Mouse (Mus musculus) stomach, embryonic 15.5 days (tissue): ENCODE results near the gene Kcnt2. TPM values are rescaled to one million over a fixed set of nuclear protein-coding genes. Genes with fewer than 3 reads are reported as not detected.

ENCODE experiments used
- ATAC-seq: fragments of 200-750 bp; cut with Nextera tagmentation; 2 replicates; pipeline ENCODE4 v1.8.0; 2017; ENCODE audit warnings: low read depth, moderate number of reproducible peaks, moderate TSS enrichment; ENCODE audit not compliant: insufficient read depth, low FRiP score
- H3K27ac ChIP-seq: fragments of 300-500 bp; sonication (generic); 2 replicates; pipeline ENCODE4 v1.5.1; 2015; ENCODE audit warnings: mild to moderate bottlenecking, inconsistent platforms
- H3K27me3 ChIP-seq: fragments of 300-500 bp; sonication (generic); replicated peaks from 2 replicates; pipeline ENCODE4 v1.6.1; 2015; ENCODE audit warnings: inconsistent platforms
- H3K36me3 ChIP-seq: fragments of 300-500 bp; sonication (generic); 2 replicates; pipeline ENCODE4 v1.6.1; 2015; ENCODE audit warnings: inconsistent platforms
- H3K4me1 ChIP-seq: fragments of 300-500 bp; sonication (generic); 2 replicates; pipeline ENCODE4 v1.6.1; 2015; ENCODE audit warnings: inconsistent platforms
- H3K4me2 ChIP-seq: fragments of 300-500 bp; sonication (generic); 2 replicates; pipeline ENCODE4 v1.6.1; 2015; ENCODE audit warnings: mild to moderate bottlenecking, inconsistent platforms
- H3K4me3 ChIP-seq: fragments of 300-500 bp; sonication (generic); replicated peaks from 2 replicates; pipeline ENCODE4 v1.5.1; 2015; ENCODE audit warnings: inconsistent platforms
- H3K9ac ChIP-seq: fragments of 300-500 bp; sonication (generic); 2 replicates; pipeline ENCODE4 v1.6.1; 2015; ENCODE audit warnings: inconsistent platforms
- H3K9me3 ChIP-seq: fragments of 300-500 bp; sonication (generic); 2 replicates; pipeline ENCODE4 v1.6.1; 2016; ENCODE audit warnings: inconsistent platforms
- WGBS: fragments of 180-500 bp; shearing (Covaris S2); methylation state at CpG from one replicate; pipeline ENCODE4 v1.1.7; 2015; 5-methylcytosine and 5-hydroxymethylcytosine counted together
- polyA plus RNA-seq: library from polyadenylated mRNA; unstranded; fragments of >200 nt; fragmentation: Nextera tagmentation; extraction: Ambion mirVana; gene quantifications from 2 replicates; pipeline ENCODE4 v1.2.1, GENCODE M21; 2015

Kcnt2 gene
- polyA plus RNA-seq, 1 experiment from 2014 or later: 3.5 TPM

DNA sequence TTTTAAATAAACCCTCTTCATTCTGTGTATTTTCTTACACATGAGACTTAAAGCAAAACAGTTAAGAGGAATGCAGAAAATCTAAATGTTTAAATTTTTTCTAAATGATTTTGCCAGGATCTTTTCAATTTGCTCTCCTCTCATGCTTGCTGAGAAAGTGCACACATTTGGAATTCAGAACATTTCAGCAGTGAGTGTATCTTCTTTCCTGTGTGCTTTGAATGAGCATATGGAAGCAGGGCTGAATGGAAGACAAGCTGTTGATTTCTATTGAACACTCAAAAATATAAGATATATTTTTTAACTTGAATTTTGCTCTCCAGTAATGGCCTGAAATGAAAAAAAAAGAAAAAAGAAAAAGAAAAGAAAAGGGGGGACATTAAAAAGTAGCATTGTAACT, 49.5 kb downstream of the Kcnt2 start:
- Histone ChIP-seq H3K9ac (no peak overlapping the region), H3K36me3 (no peaks in the 10 kb centered on the region), H3K9me3 (no peaks in the 10 kb centered on the region), H3K27me3 (no peaks in the 10 kb centered on the region), H3K4me3 (no peak overlapping the region), H3K27ac (no peak overlapping the region), H3K4me1 (no peaks in the 10 kb centered on the region), H3K4me2 (no peak overlapping the region)
- ATAC-seq: no peak

DNA sequence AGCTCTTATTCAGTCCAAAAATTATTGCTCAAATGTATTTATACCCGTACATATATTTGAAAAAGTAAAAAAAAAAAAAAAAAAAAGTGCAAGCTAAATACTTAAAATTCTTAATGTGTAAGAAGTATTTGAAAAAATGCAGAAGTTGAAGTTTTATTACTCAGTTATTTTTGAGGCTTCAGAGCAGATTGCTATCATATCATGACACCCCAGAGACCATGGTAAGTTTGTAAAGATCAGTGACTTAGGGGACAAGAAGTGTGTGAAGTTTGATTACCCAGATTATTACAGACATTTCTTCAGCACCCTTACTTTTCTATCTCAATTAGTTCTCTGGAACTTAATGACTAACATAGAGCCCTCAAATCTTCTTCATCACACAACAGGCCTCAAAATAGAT, 58.3 kb downstream of the Kcnt2 start:
- no peak overlapping the region for H3K9ac ChIP-seq
- H3K27me3 ChIP-seq: no peaks in the 10 kb centered on the region
- no peak for ATAC-seq
- H3K27ac ChIP-seq: no peak overlapping the region
- no peak overlapping the region for H3K4me3 ChIP-seq
- no peaks in the 10 kb centered on the region for H3K9me3 ChIP-seq
- H3K36me3 ChIP-seq: no peaks in the 10 kb centered on the region
- no peaks in the 10 kb centered on the region for H3K4me1 ChIP-seq
- 81% methylated on average over 1 of the region's 1 CpGs for WGBS
- H3K4me2 ChIP-seq: no peak overlapping the region

DNA sequence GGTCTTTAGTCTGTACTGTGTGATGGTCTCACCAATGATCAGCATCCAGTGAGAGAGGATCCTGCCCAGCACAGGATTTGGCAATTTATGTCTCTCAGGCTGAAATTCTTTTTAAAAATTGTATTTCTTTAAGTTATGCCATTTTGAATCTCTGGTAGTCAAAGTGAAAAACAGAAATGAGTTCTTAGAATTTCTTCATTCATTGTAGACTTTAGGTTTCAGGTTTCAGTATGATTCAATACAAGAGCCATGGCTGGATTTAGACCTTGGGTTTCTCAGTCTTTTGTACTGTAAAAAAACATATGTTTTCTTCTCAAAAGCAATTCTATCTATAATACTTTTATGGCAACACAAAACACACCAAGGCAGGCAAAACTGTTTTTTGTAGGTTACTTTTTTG, 59.4 kb downstream of the Kcnt2 start:
- Histone ChIP-seq H3K9ac (no peak overlapping the region), H3K4me1 (no peaks in the 10 kb centered on the region), H3K4me2 (no peak overlapping the region), H3K4me3 (no peak overlapping the region), H3K9me3 (no peaks in the 10 kb centered on the region), H3K27ac (no peak overlapping the region), H3K36me3 (no peaks in the 10 kb centered on the region), H3K27me3 (no peaks in the 10 kb centered on the region)
- ATAC-seq: no peak

DNA sequence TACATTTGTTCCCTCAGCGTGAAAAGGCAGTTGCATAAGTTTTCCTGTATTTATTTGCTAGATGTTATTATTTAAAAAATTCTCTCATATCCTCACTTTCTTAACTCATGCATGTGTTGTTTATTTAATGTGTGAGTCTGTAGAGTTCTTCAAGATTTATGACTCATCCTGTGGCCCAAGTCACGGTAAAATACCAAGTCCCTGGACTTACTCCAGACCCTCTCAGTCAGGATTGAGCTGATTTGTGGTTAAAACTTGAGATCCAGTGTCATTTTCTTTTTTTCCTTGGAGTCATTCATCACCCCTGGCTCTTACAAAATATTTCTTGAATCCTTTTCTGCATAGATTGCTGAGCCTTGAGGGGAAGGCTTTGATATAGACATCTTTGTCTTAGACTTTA, 60.4 kb downstream of the Kcnt2 start:
- H3K4me2 ChIP-seq: no peak overlapping the region
- no peak overlapping the region for H3K4me3 ChIP-seq
- H3K27me3 ChIP-seq: no peaks in the 10 kb centered on the region
- H3K4me1 ChIP-seq: no peaks in the 10 kb centered on the region
- no peaks in the 10 kb centered on the region for H3K9me3 ChIP-seq
- H3K36me3 ChIP-seq: no peaks in the 10 kb centered on the region
- WGBS: 41% methylated on average over 2 of the region's 2 CpGs
- H3K27ac ChIP-seq: no peak overlapping the region
- no peak overlapping the region for H3K9ac ChIP-seq
- no peak for ATAC-seq

DNA sequence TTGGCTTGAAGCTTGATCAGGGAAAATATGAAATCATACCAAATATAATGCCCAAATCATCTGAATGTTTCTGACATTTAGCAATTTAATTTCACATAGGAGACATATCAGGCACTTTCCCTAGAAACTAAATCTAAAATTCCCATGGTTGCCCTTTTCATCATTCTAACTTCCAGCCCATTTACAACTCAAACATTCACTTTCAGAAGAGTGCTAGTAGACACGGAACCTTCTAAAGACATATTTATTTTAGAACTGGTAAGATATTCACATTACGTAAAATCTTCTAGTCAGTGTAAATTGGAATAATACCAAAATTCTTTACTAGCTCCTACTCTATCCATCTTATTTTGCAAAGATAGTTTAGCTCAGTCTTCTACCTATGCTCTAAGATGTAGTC, 64.8 kb downstream of the Kcnt2 start:
- Histone ChIP-seq H3K9me3 (no peaks in the 10 kb centered on the region), H3K4me2 (no peak overlapping the region), H3K4me3 (no peak overlapping the region), H3K9ac (no peak overlapping the region), H3K27me3 (no peaks in the 10 kb centered on the region), H3K36me3 (no peaks in the 10 kb centered on the region), H3K4me1 (no peaks in the 10 kb centered on the region), H3K27ac (no peak overlapping the region)
- WGBS: 68% methylated on average over 2 of the region's 2 CpGs
- ATAC-seq: no peak

DNA sequence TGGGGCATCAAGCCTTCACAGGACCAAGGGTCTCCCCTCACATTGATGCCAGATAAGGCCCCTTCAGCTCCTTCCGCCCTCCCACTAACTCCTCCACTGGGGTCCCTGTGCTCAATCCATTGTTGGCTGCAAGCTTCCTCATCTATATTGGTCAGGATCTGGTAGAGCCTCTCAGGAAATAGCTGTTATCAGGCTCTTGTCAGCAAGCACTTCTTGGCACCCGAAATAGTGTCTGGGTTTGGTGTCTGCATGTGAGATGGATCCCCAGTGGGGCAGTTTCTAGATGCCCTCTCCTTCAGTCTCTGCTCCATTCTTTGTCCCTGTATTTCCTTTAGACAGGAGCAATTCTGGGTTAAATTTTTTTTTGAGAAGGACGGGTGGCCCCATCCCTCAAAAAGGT, 79.1 kb downstream of the Kcnt2 start:
- H3K4me1 ChIP-seq: no peaks in the 10 kb centered on the region
- WGBS: 77% methylated on average over 3 of the region's 3 CpGs
- ATAC-seq: no peak
- no peaks in the 10 kb centered on the region for H3K36me3 ChIP-seq
- no peaks in the 10 kb centered on the region for H3K27me3 ChIP-seq
- H3K4me3 ChIP-seq: no peak overlapping the region
- no peaks in the 10 kb centered on the region for H3K9me3 ChIP-seq
- H3K9ac ChIP-seq: no peak overlapping the region
- no peak overlapping the region for H3K4me2 ChIP-seq
- H3K27ac ChIP-seq: no peak overlapping the region

DNA sequence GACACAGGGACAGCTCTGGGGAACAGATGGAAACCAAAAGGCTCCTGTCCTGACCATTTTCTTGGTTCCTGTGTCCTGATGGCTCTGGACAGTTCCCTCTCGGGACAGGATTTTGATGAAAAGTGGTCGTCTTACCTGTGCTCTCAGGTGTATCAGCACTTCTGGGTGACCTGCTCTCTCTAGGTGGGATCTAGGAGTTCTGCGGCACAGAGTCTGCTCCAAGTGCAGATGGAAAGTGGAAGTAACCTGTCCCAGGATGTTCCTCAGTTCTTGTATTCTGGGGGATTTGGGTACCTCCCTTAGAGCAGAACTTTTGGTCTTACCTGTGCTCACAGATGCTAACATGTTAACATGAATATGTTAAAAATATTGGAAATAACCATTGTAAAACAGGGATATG, 80.8 kb downstream of the Kcnt2 start:
- Histone ChIP-seq H3K27ac (no peak overlapping the region), H3K9me3 (no peaks in the 10 kb centered on the region), H3K9ac (no peak overlapping the region), H3K4me1 (no peaks in the 10 kb centered on the region), H3K27me3 (no peaks in the 10 kb centered on the region), H3K36me3 (no peaks in the 10 kb centered on the region), H3K4me3 (no peak overlapping the region), H3K4me2 (no peak overlapping the region)
- ATAC-seq: no peak
- 85% methylated on average over 3 of the region's 3 CpGs for WGBS

DNA sequence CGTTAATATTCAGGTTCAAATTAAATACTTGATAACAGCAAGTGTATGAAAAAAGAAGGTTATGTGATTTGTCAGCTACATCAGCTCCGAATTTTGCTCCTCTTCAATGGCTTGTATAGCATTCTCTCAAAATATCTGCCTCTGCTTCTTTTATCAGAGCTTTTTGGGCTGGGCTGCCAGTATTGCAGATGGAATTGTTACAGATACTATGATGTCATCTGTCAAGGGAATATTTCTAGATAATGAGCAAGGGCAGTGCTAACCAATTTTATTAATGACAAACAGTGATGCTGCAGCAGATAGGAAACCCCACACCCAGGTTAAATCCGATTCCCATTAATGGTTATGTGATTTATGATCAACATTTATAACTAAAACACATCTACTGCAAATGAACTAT, 87.7 kb downstream of the Kcnt2 start:
- Histone ChIP-seq H3K4me1 (no peaks in the 10 kb centered on the region), H3K36me3 (no peaks in the 10 kb centered on the region), H3K9ac (no peak overlapping the region), H3K4me2 (no peak overlapping the region), H3K9me3 (no peaks in the 10 kb centered on the region), H3K27me3 (no peaks in the 10 kb centered on the region), H3K4me3 (no peak overlapping the region), H3K27ac (no peak overlapping the region)
- WGBS: 76% methylated on average over 3 of the region's 3 CpGs
- no peak for ATAC-seq

DNA sequence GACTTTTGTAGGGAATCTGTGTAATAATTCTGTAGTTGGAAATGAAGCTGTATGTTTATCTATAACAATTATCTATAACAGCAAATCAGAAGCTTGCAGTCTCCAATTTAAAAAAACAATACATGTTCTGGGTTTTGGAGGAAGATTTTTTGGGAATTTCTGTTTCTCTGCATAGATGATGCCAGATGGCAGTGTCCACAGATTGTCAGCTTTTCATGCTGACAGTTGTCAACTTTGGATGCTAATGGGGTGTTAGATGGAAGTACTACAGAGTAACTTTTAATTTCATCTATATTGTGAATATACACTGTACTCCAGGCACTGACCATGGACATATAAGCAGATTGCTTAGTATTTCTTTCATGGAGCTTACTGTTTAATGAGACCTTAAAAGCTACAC, 92.5 kb downstream of the Kcnt2 start:
- no peak overlapping the region for H3K4me2 ChIP-seq
- no peaks in the 10 kb centered on the region for H3K27me3 ChIP-seq
- no peak overlapping the region for H3K4me3 ChIP-seq
- ATAC-seq: no peak
- H3K9ac ChIP-seq: no peak overlapping the region
- no peak overlapping the region for H3K27ac ChIP-seq
- no peaks in the 10 kb centered on the region for H3K4me1 ChIP-seq
- no peaks in the 10 kb centered on the region for H3K9me3 ChIP-seq
- H3K36me3 ChIP-seq: no peaks in the 10 kb centered on the region

DNA sequence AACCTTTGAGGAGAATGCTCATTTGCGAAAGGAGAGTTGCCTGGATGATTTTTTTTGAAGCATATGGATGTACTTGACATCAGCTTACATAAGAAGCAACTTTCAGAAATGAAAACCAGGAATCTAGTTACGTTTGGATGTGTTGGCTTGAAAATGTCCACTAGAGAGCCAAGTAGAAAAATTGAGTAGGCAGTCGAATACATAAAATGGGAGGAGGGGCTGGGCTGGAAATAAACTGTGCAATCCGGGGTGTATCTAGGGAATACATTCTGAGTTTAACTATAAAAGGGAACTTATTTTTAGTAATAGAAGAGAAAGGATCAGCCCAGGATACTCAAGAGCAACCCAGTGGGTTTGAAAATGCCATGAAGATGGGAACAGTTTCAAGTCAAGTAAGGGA, 93.4 kb downstream of the Kcnt2 start:
- WGBS: 69% methylated on average over 4 of the region's 4 CpGs
- Histone ChIP-seq H3K4me1 (no peaks in the 10 kb centered on the region), H3K9ac (no peak overlapping the region), H3K27ac (no peak overlapping the region), H3K4me2 (no peak overlapping the region), H3K27me3 (no peaks in the 10 kb centered on the region), H3K9me3 (no peaks in the 10 kb centered on the region), H3K36me3 (no peaks in the 10 kb centered on the region), H3K4me3 (no peak overlapping the region)
- no peak for ATAC-seq

DNA sequence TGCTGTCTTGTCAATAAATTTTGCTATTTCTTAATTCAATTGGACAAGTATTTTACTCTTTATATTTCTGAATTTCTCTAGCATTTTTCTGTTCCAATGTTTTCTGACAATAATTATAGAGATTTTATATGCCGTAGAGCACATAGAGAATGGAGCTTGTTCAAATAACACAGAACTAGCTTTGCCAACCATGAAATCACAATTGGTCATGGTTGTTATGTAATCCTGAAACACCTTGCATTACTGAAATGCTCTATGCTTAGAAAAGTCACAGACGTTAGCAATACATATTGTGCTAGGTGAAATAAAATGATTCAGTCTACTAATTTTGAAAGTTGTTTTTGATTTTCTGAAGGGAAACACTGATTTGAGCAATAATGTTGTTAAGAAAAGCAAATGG, 118.8 kb downstream of the Kcnt2 start:
- Histone ChIP-seq H3K4me1 (no peaks in the 10 kb centered on the region), H3K4me2 (no peak overlapping the region), H3K9me3 (no peaks in the 10 kb centered on the region), H3K4me3 (no peak overlapping the region), H3K27me3 (no peaks in the 10 kb centered on the region), H3K9ac (no peak overlapping the region), H3K27ac (no peak overlapping the region), H3K36me3 (no peaks in the 10 kb centered on the region)
- no peak for ATAC-seq
- WGBS: 90% methylated on average over 2 of the region's 2 CpGs

DNA sequence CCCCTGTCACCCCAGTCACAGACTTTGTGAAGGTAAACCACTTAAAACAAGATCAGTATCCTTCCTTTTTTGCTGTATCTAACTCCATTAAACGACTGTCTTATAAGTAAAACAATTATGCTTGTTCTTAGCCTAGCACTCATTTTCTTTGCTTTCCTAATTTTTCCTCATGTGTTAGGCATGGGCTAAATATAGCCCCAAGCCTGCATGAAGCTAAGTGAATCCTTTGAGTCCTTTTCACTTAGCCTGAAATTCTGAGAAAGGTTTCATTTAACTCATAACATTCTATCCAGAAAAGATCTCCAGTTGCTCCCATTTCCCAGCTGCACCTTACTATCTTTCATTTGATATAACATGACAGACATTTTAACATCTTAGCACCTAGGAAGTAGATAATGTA, 127.6 kb downstream of the Kcnt2 start:
- Histone ChIP-seq H3K4me3 (no peak overlapping the region), H3K9ac (no peak overlapping the region), H3K4me1 (no peaks in the 10 kb centered on the region), H3K36me3 (no peaks in the 10 kb centered on the region), H3K9me3 (no peaks in the 10 kb centered on the region), H3K4me2 (no peak overlapping the region), H3K27ac (no peak overlapping the region), H3K27me3 (no peaks in the 10 kb centered on the region)
- ATAC-seq: no peak
- 78% methylated on average over 1 of the region's 1 CpGs for WGBS

DNA sequence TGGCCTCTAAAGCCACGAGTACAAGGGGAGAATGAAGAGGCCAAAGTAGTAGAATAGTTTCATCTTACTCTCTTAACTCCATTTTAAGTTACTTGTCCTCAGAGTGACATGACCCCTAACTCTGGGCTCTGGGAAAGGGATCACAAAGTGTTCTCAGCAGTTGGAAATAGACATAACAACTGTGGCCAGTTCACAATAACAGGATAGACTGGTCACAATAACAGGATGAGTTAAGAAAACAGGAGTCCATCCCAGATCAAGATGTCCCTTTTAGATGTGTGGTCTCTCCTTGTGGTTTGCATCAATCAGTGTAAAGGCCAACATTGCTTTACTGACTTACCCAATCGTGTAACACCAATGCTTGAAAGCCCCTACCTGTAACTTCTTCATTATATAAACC, 132.8 kb downstream of the Kcnt2 start:
- H3K4me2 ChIP-seq: no peak overlapping the region
- no peaks in the 10 kb centered on the region for H3K9me3 ChIP-seq
- no peak overlapping the region for H3K9ac ChIP-seq
- H3K36me3 ChIP-seq: no peaks in the 10 kb centered on the region
- no peak overlapping the region for H3K4me3 ChIP-seq
- H3K27ac ChIP-seq: no peak overlapping the region
- 68% methylated on average over 2 of the region's 2 CpGs for WGBS
- no peaks in the 10 kb centered on the region for H3K27me3 ChIP-seq
- no peaks in the 10 kb centered on the region for H3K4me1 ChIP-seq
- ATAC-seq: no peak
